Mouse (Mus musculus) embryonic facial prominence, embryonic 11.5 days (tissue): ENCODE measurements around the gene AL731706.1. TPM values are rescaled to one million over a fixed set of nuclear protein-coding genes. Genes with fewer than 3 reads are reported as not detected.
A peak's percentile ranks its signal among the peaks of the same experiment; 100 is the strongest.

Experiments
- ATAC-seq: fragments of 200-750 bp; cut with Nextera tagmentation; replicated peaks from 2 replicates; pipeline ENCODE4 v1.8.0; 2017; ENCODE audit warnings: low read depth; ENCODE audit not compliant: insufficient number of reproducible peaks, low FRiP score, low TSS enrichment
- DNase-seq: peaks from one replicate; pipeline ENCODE4 v3.0.0-alpha.2; 2015; ENCODE audit warnings: low spot score
- H3K27ac ChIP-seq: fragments of 300-500 bp; sonication (generic); replicated peaks from 2 replicates; pipeline ENCODE4 v1.5.1; 2014; ENCODE audit warnings: mild to moderate bottlenecking, low read depth, low read length, control low read depth
- H3K27me3 ChIP-seq: fragments of 300-500 bp; sonication (generic); 2 replicates; pipeline ENCODE4 v1.6.1; 2014; ENCODE audit warnings: mild to moderate bottlenecking, low read length, moderate library complexity, mixed read lengths; ENCODE audit not compliant: control insufficient read depth, insufficient read depth
- H3K36me3 ChIP-seq: fragments of 300-500 bp; sonication (generic); replicated peaks from 2 replicates; pipeline ENCODE4 v1.6.1; 2014; ENCODE audit warnings: low read depth, mild to moderate bottlenecking, low read length, moderate library complexity, mixed read lengths; ENCODE audit not compliant: control insufficient read depth, insufficient read depth
- H3K4me1 ChIP-seq: fragments of 300-500 bp; sonication (generic); 2 replicates; pipeline ENCODE4 v1.6.1; 2014; ENCODE audit warnings: low read length, mixed read lengths; ENCODE audit not compliant: control insufficient read depth, insufficient read depth
- H3K4me2 ChIP-seq: fragments of 300-500 bp; sonication (generic); 2 replicates; pipeline ENCODE4 v1.6.1; 2014; ENCODE audit warnings: low read depth, mild to moderate bottlenecking, control low read depth, low read length, moderate library complexity
- H3K4me3 ChIP-seq: fragments of 300-500 bp; sonication (generic); 2 replicates; pipeline ENCODE4 v1.5.1; 2014; ENCODE audit warnings: low read depth, low read length, control low read depth
- H3K9ac ChIP-seq: fragments of 300-500 bp; sonication (generic); replicated peaks from 2 replicates; pipeline ENCODE4 v1.6.1; 2014; ENCODE audit warnings: mild to moderate bottlenecking, control low read depth, low read length
- H3K9me3 ChIP-seq: fragments of 300-500 bp; sonication (generic); replicated peaks from 2 replicates; pipeline ENCODE4 v1.6.1; 2016; ENCODE audit warnings: mild to moderate bottlenecking, low read length, inconsistent platforms, mixed read lengths; ENCODE audit not compliant: control insufficient read depth
- WGBS: fragments of 180-500 bp; shearing (Covaris S2); extraction: QIAGEN DNeasy Blood & Tissue Kit; methylation state at CpG from one replicate; pipeline ENCODE4 v1.1.7; 2014; 5-methylcytosine and 5-hydroxymethylcytosine counted together
- polyA plus RNA-seq: library from polyadenylated mRNA; unstranded; fragments of >200 nt; fragmentation: Nextera tagmentation; extraction: Ambion mirVana; gene quantifications from 2 replicates; pipeline ENCODE4 v1.2.1, GENCODE M21; 2014

Gene AL731706.1
- 28.8 and 30.1 TPM in 2 replicates for polyA plus RNA-seq

DNA sequence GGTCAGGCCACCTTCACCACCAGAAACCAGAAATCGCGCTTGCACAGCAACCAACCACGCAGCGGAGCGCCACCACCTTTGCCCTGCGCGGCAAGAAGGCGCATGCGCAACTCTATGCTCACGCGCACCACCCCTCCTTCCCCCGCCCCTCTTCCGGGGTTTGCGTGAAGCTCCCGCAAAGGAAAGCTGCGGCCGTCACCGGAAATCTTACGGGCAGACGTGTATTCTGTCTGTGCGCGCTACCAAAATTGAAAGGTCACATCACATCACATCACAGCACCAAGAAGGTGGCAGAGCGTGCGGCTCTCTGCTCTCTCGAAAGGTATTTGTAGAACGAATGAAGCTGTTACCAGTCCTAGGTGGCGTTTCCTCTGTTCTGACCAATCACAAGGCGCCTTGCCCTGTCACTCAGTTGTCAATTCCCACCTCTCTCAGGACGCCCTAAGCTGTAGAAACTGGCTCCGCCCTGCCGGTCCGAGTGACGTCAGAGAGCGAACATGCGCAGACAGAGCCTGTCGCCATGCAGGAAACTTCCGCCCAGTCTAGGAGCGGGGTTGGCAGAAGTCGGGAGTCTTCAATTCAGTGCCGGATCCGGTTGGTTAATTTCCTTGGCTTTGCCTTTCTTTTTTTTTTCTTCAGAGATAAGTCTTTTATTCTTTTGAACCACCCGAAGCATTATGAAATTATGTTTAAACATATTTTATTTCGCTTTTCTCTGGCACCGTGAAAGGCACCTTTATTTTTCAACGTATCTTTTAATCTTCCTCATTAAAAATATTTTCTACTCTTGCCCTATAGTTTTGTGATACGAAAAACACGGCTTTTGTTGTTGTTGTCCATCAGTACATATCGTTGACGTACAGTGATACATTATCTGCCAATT is at the start of gene AL731706.1, which contains the start of the genes Slx4ip and Mkks:
Gene AL731706.1, minus strand, starts transcription at position 322 of the 883 bp plus-strand sequence.
Gene Slx4ip, plus strand, starts transcription at position 151 of the 883 bp plus-strand sequence.
Gene Mkks, minus strand, starts transcription at position 322 of the 883 bp plus-strand sequence.
- Histone ChIP-seq H3K4me1 (no peaks in the 10 kb centered on the region), H3K9me3 (no peaks in the 10 kb centered on the region), H3K27ac (peak within 1 kb of the TSS; percentile 76), H3K9ac (peak within 1 kb of the TSS; percentile 75), H3K4me3 (peak within 1 kb of the TSS; percentile 71), H3K36me3 (no peaks in the 10 kb centered on the region), H3K4me2 (peak within 1 kb of the TSS; percentile 33), H3K27me3 (no peaks in the 10 kb centered on the region)
- DNase-seq (peak; percentile 100), ATAC-seq (peak; percentile 99)
- WGBS = under 1% methylated on average over 49 of the region's 49 CpGs

DNA sequence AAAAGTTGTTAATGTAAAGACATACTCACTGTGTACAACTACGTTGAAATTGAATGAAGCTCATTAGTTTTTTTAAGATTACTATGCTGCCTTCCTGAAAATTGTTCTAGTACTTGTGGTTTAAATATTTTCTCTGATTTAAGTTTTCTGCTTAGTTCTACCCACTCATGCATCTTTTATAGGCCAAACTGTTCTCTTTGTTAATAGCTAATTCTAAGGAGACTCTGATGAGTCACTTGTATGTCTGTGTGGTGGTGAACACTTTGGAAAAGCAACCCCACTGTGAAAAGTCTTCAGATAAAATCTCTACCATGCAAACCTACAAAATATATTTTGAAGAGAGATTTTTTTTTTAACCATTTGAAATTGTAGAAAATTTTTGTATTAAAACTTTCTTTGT is 47.1 kb upstream of the AL731706.1 start:
- no peaks in the 10 kb centered on the region for H3K36me3 ChIP-seq
- DNase-seq (no peak), ATAC-seq (no peak)
- H3K9me3 ChIP-seq = no peaks in the 10 kb centered on the region
- no peaks in the 10 kb centered on the region for H3K27me3 ChIP-seq
- H3K27ac ChIP-seq = no peak overlapping the region
- H3K4me3 ChIP-seq = no peak overlapping the region
- H3K4me2 ChIP-seq = no peak overlapping the region
- no peak overlapping the region for H3K9ac ChIP-seq
- H3K4me1 ChIP-seq = no peaks in the 10 kb centered on the region
- 85% methylated on average over 1 of the region's 1 CpGs for WGBS

DNA sequence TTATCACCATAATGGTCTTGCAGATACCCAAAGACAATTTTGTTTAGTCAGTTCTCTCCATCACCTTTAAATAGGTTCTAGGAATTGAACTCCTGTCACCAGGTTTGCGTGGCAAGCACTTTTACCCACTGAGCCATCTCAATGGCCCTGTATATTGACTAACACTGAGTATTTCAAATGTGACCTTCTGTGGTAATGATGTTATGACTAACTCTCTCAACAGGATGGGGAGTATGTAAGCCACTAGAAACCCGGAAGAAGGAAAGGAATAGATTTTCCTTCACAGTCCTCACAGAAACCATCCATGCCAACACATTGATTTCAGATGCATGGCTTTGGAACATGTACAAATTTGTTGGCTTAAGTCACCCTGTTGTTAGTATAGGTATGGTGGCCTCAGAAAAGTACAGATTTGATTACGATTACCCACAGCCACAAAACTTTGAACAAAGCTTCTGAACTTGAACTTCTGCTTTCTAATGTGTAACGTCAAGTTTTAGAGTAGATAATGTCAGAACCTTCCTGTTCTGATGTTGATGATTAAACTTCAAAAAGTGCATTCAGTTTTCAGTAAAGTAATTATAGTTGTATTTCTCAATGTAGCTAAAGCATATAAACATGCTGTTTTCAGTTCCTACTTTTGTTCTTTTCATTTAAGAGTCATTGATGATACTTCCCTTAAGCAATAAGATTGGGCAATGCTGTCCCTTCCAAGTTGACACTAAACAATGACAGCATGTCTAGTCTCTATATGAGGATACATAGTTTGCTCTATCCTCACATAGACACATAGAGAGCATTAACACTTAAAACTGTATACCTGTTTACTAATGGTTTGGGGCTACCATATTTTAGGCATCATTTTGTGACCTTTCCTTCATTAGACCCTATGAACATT is 45.5 kb upstream of the AL731706.1 start:
- Histone ChIP-seq H3K27ac (no peak overlapping the region), H3K4me1 (no peaks in the 10 kb centered on the region), H3K9ac (no peak overlapping the region), H3K27me3 (no peaks in the 10 kb centered on the region), H3K36me3 (no peaks in the 10 kb centered on the region), H3K4me3 (no peak overlapping the region), H3K4me2 (no peak overlapping the region), H3K9me3 (no peaks in the 10 kb centered on the region)
- ATAC-seq (no peak), DNase-seq (no peak)
- 93% methylated on average over 4 of the region's 4 CpGs for WGBS

DNA sequence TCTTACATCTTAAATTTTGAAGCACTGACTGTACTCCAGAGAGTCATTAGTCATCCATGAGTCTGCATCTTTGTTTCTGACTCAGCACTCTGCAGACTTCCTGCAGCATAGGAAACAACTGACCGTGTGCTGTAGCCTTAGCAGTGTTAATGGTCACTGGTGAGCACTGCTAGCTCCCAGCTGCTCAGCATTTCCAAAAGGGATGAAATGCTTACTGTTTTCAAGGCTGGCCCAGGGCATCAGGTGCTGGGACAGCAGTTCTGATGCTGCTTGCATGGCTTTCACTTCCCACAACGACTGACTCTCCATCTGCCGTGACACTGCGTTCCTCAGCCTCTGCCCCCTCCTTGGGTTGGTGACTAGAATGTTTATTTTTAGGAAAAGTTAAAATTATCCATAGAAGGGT is 29.8 kb upstream of the AL731706.1 start:
- Histone ChIP-seq H3K9me3 (no peaks in the 10 kb centered on the region), H3K4me3 (no peak overlapping the region), H3K36me3 (no peaks in the 10 kb centered on the region), H3K9ac (no peak overlapping the region), H3K4me2 (no peak overlapping the region), H3K27ac (no peak overlapping the region), H3K27me3 (no peaks in the 10 kb centered on the region), H3K4me1 (no peaks in the 10 kb centered on the region)
- no peak for DNase-seq
- ATAC-seq = no peak; the same call in 1 of the 2 replicates
- WGBS = 73% methylated on average over 4 of the region's 4 CpGs

DNA sequence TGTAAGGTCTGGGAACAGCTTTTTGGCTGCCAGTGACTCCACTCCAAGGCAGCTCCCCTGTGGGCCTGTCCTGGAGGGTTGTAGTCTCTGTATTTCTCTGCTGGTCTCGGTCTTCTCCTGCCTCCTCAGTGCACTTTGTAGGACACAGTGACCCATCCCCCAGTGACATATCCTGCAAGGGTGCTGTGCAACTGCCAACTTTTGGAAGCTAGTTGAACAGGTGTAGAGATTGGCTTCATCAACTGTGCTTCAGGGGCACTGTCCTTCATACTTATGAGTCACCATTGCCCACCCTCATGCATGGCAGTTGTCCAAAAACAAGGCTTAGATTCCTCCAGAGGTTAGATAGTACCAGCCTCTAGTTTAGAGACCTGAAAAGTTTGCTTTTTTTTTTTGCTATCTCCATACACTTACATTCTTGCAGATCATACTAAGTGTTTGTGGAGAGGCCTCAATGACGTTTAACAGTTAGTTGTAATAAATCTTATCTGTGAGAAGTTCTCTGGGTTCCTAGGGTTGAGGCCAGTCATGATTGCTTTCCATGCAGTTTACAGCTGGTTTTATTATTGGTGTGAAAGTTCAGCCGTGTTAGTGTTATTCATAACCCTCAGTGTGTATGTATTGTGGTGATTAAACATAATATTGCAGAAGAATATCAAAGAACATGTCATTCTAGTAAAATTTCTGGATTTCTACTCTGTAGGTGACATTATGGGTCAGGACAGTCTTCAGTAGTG is 29.2 kb upstream of the AL731706.1 start:
- DNase-seq = no peak
- H3K9ac ChIP-seq = no peak overlapping the region
- H3K4me3 ChIP-seq = no peak overlapping the region
- WGBS = 85% methylated on average over 3 of the region's 3 CpGs
- no peaks in the 10 kb centered on the region for H3K9me3 ChIP-seq
- H3K27me3 ChIP-seq = no peaks in the 10 kb centered on the region
- ATAC-seq = no peak
- H3K4me1 ChIP-seq = no peaks in the 10 kb centered on the region
- H3K36me3 ChIP-seq = no peaks in the 10 kb centered on the region
- no peak overlapping the region for H3K27ac ChIP-seq
- no peak overlapping the region for H3K4me2 ChIP-seq

DNA sequence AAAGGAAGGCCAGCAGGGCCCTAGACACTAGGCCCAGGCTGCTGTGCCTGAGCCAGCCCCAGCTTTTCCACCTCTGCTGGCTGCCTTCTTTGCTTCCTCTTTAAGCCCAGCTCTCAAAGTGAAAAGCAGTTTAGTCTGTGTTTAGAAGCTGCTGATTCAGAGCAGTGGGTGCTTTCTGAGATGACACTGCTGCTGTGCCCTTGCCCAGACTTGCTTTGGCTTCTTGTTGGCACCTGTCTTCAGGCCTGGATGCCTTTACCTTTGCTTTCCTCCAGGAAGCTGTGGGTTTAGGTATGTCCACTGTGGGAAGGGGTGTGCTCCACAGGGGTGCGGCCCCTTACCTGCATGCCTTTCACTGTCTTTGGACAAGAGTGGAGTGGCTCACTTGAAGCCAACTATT is 28.2 kb upstream of the AL731706.1 start:
- H3K27ac ChIP-seq = no peak overlapping the region

DNA sequence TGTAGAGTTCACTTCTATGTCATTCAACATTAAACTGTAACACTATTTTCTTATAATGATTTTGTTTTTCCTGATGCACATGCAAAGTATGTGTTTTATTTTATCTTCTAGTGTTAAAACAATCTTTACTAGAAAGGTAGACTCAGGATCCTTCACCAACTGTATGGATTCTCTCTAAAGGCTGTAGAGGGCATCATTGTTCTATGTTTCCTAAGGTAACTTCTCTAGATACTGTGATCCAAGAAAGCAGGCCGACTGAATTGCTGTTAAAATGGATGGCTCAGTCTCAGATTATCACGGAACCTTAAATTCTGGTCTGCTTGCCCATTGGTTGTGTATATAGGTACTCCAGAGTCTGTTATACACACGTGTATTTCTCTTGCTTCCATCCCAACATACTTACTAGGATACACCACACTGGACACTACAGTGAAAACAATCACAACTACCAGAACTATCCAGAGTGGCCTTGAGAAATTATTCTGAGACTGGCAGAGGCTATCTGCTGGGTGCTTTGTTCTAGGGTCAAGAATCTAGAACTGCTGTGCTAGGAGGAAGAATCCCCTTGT is 23.2 kb upstream of the AL731706.1 start:
- no peak overlapping the region for H3K4me2 ChIP-seq
- H3K36me3 ChIP-seq = no peaks in the 10 kb centered on the region
- H3K27me3 ChIP-seq = no peaks in the 10 kb centered on the region
- H3K9me3 ChIP-seq = no peaks in the 10 kb centered on the region
- peak; percentile 4; the same call in 1 of the 2 replicates for ATAC-seq
- no peak overlapping the region for H3K4me3 ChIP-seq
- WGBS = 60% methylated on average over 3 of the region's 3 CpGs
- H3K9ac ChIP-seq = no peak overlapping the region
- H3K4me1 ChIP-seq = no peaks in the 10 kb centered on the region
- H3K27ac ChIP-seq = no peak overlapping the region
- peak; percentile 48 for DNase-seq

More for the DNA sequence above, 28.2 kb upstream of the AL731706.1 start:
- Histone ChIP-seq H3K4me2 (no peak overlapping the region), H3K9ac (no peak overlapping the region), H3K36me3 (no peaks in the 10 kb centered on the region), H3K4me1 (no peaks in the 10 kb centered on the region), H3K27me3 (no peaks in the 10 kb centered on the region), H3K9me3 (no peaks in the 10 kb centered on the region), H3K4me3 (no peak overlapping the region)
- no peak for DNase-seq
- 92% methylated on average over 1 of the region's 1 CpGs for WGBS
- ATAC-seq = no peak
